Mouse (Mus musculus): ENCODE results near the gene Adal.

DNA sequence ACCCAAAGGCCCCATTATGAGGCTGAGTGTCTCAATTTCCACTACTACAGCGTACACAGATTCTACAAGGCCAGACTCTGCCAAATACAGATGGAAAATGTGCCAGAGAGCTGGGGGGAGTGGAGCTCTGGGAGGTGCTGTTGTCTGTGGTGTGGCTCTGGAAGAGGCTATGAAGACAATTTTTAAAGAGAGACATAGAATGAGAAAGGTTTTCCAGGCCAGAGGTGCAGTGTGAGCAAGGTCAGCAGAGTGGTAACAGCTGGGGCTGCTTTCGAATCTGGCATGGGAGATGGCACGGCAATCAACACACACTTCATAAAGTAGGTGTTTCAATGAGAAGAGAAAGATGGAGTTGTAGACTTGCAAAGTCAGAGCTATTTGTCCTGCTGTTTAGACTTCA, 21.0 kb upstream of the Adal start:
- TF ChIP-seq EP300 (IDR thresholded peaks at IDR 0.05; ENCODE audit: low read depth) (no peak), CTCF (IDR thresholded peaks at IDR 0.05; ENCODE audit: low read depth) (no peak)

Measured in liver, postnatal 0 days (tissue).